8 mouse cellular contexts compared by ENCODE assay signal in genomic region chr9:55208790-55209481, GRCm38 (mm10). TPM values are rescaled to one million over a fixed set of nuclear protein-coding genes. Genes with fewer than 3 reads are reported as not detected.
DNase-seq lines count a peak whose midpoint lies in the region; ATAC-seq lines count a peak whose summit lies in the region.

Gene Fbxo22, plus strand, starts transcription at chr9:55208925.

- peak within 1 kb of the TSS; percentile 83 for H3K4me2 ChIP-seq in embryonic facial prominence, embryonic 13.5 days
- peak within 1 kb of the TSS; percentile 83 for H3K4me2 ChIP-seq in limb, embryonic 13.5 days (replicated peaks)
- peak within 1 kb of the TSS; percentile 65 for H3K4me2 ChIP-seq in midbrain, embryonic 15.5 days

- peak; percentile 96 for ATAC-seq in embryonic facial prominence, embryonic 13.5 days (ENCODE audit: insufficient number of reproducible peaks, insufficient read depth, low FRiP score, low TSS enrichment, low read depth)
- ATAC-seq in limb, embryonic 13.5 days (ENCODE audit: low FRiP score, low read depth) = peak; percentile 97
- ATAC-seq in midbrain, embryonic 15.5 days (replicated peaks) = peak; percentile 100

- no peaks in the 10 kb centered on the region for H3K9me3 ChIP-seq in embryonic facial prominence, embryonic 13.5 days
- H3K9me3 ChIP-seq in limb, embryonic 13.5 days = no peaks in the 10 kb centered on the region
- no peaks in the 10 kb centered on the region for H3K9me3 ChIP-seq in midbrain, embryonic 15.5 days

- peak; percentile 90 for DNase-seq in 416B (ENCODE audit: low read depth)
- DNase-seq in adrenal gland, postnatal 4 days (ENCODE audit: low spot score in 2 of 2) = peak; percentile 80 to 81
- peak; percentile 88 to 90 for DNase-seq in heart, adult 18-20 months
- DNase-seq in kidney, adult 18-20 months = peak; percentile 88
- peak; percentile 73 to 80 for DNase-seq in spleen, adult 18-20 months

- H3K27me3 ChIP-seq in embryonic facial prominence, embryonic 13.5 days = no peaks in the 10 kb centered on the region
- H3K27me3 ChIP-seq in limb, embryonic 13.5 days = no peaks in the 10 kb centered on the region
- no peaks in the 10 kb centered on the region for H3K27me3 ChIP-seq in midbrain, embryonic 15.5 days (replicated peaks)

- peaks cover 15% of the 10 kb centered on the region for H3K36me3 ChIP-seq in embryonic facial prominence, embryonic 13.5 days
- H3K36me3 ChIP-seq in limb, embryonic 13.5 days = peaks cover 25% of the 10 kb centered on the region
- peaks cover 8% of the 10 kb centered on the region for H3K36me3 ChIP-seq in midbrain, embryonic 15.5 days (replicated peaks)

- H3K27ac ChIP-seq in embryonic facial prominence, embryonic 13.5 days = peak within 1 kb of the TSS; percentile 85
- H3K27ac ChIP-seq in limb, embryonic 13.5 days = peak within 1 kb of the TSS; percentile 87
- H3K27ac ChIP-seq in midbrain, embryonic 15.5 days = peak within 1 kb of the TSS; percentile 87

- under 1% methylated on average over 65 of the region's 65 CpGs for WGBS in embryonic facial prominence, embryonic 13.5 days
- under 1% methylated on average over 65 of the region's 65 CpGs for WGBS in limb, embryonic 13.5 days
- under 1% methylated on average over 65 of the region's 65 CpGs for WGBS in midbrain, embryonic 15.5 days

- H3K4me3 ChIP-seq in embryonic facial prominence, embryonic 13.5 days = peak within 1 kb of the TSS; percentile 88
- H3K4me3 ChIP-seq in limb, embryonic 13.5 days = peak within 1 kb of the TSS; percentile 89
- peak within 1 kb of the TSS; percentile 90 for H3K4me3 ChIP-seq in midbrain, embryonic 15.5 days

- H3K4me1 ChIP-seq in embryonic facial prominence, embryonic 13.5 days = peaks cover 24% of the 10 kb centered on the region
- peaks cover 30% of the 10 kb centered on the region for H3K4me1 ChIP-seq in limb, embryonic 13.5 days
- H3K4me1 ChIP-seq in midbrain, embryonic 15.5 days = peaks cover 33% of the 10 kb centered on the region

- peak within 1 kb of the TSS; percentile 95 for H3K9ac ChIP-seq in embryonic facial prominence, embryonic 13.5 days
- H3K9ac ChIP-seq in limb, embryonic 13.5 days = peak within 1 kb of the TSS; percentile 88
- peak within 1 kb of the TSS; percentile 87 for H3K9ac ChIP-seq in midbrain, embryonic 15.5 days

RNA-seq across cellular contexts. Expression of gene Fbxo22, which starts in this region (rescaled TPM):
- total RNA-seq in adrenal gland, postnatal 4 days (2021) = 10 to 100 TPM; 32.6 to 34.8 TPM
- polyA plus RNA-seq in embryonic facial prominence, embryonic 13.5 days (2015; fragmentation: Nextera tagmentation; extraction: Ambion mirVana) = 58.7 and 66.0 TPM in 2 replicates
- 10 to 100 TPM; 33.1 to 35.2 TPM for total RNA-seq in heart, adult 18-20 months (2021)
- 63.6 and 63.7 TPM in 2 replicates for polyA plus RNA-seq in limb, embryonic 13.5 days (2015; fragmentation: Nextera tagmentation; extraction: Ambion mirVana)
- polyA plus RNA-seq in midbrain, embryonic 15.5 days (2015; fragmentation: Nextera tagmentation; extraction: Ambion mirVana) = 83.4 and 89.1 TPM in 2 replicates

Comparison
In these comparisons a context has a peak if more than half of its experiments do, and no peak if none do; other contexts are left out.
1. Peak in every context shown above with its lines: DNase-seq, ATAC-seq, H3K4me3 ChIP-seq and H3K27ac ChIP-seq.